Mouse (Mus musculus): Measurements from ENCODE around the gene Samd5. TPM values are rescaled to one million over a fixed set of nuclear protein-coding genes. Genes with fewer than 3 reads are reported as not detected.

The Samd5 gene
- polyA plus RNA-seq, 1 experiment from 2014 or later: 6.2 TPM

GRCm38 (mm10) chr10:9579374-9579773 is 95.6 kb downstream of the Samd5 start:
- no peak for ATAC-seq
- no peak overlapping the region for H3K27ac ChIP-seq (ENCODE audit: low read length)
- WGBS: 72% methylated on average over 5 of the region's 5 CpGs
- TF ChIP-seq EP300 (IDR thresholded peaks at IDR 0.05): no peak
- no peak for TF ChIP-seq CTCF (IDR thresholded peaks at IDR 0.05)
- H3K9me3 ChIP-seq (ENCODE audit: low read length): no peaks in the 10 kb centered on the region
- H3K36me3 ChIP-seq (ENCODE audit: insufficient read depth, low read length): no peaks in the 10 kb centered on the region
- no peaks in the 10 kb centered on the region for H3K4me1 ChIP-seq (ENCODE audit: insufficient read depth, low read depth, low read length)
- DNase-seq (ENCODE audit: low spot score): no peak
- H3K9ac ChIP-seq (replicated peaks; ENCODE audit: low read depth): no peak overlapping the region
- no peak overlapping the region for H3K4me3 ChIP-seq (ENCODE audit: low read depth, low read length)
- H3K27me3 ChIP-seq (replicated peaks; ENCODE audit: insufficient read depth, low read length): no peaks in the 10 kb centered on the region
- H3K4me2 ChIP-seq (replicated peaks; ENCODE audit: low read depth, low read length): no peak overlapping the region

GRCm38 (mm10) chr10:9575605-9576004 is 99.4 kb downstream of the Samd5 start:
- H3K9ac ChIP-seq (replicated peaks; ENCODE audit: low read depth): no peak overlapping the region
- no peaks in the 10 kb centered on the region for H3K27me3 ChIP-seq (replicated peaks; ENCODE audit: insufficient read depth, low read length)
- ATAC-seq: peak; percentile 68
- DNase-seq (ENCODE audit: low spot score): peak; percentile 64
- no peak overlapping the region for H3K4me3 ChIP-seq (ENCODE audit: low read depth, low read length)
- H3K4me2 ChIP-seq (replicated peaks; ENCODE audit: low read depth, low read length): no peak overlapping the region
- no peak overlapping the region for H3K27ac ChIP-seq (ENCODE audit: low read length)
- no peaks in the 10 kb centered on the region for H3K36me3 ChIP-seq (ENCODE audit: insufficient read depth, low read length)
- H3K4me1 ChIP-seq (ENCODE audit: insufficient read depth, low read depth, low read length): no peaks in the 10 kb centered on the region
- TF ChIP-seq EP300 (IDR thresholded peaks at IDR 0.05) (no peak), CTCF (IDR thresholded peaks at IDR 0.05) (peak; percentile 78)
- no peaks in the 10 kb centered on the region for H3K9me3 ChIP-seq (ENCODE audit: low read length)
- 36% methylated on average over 4 of the region's 4 CpGs for WGBS

GRCm38 (mm10) chr10:9574135-9574534 is 100.9 kb downstream of the Samd5 start:
- H3K4me1 ChIP-seq (ENCODE audit: insufficient read depth, low read depth, low read length): no peaks in the 10 kb centered on the region
- no peak overlapping the region for H3K4me3 ChIP-seq (ENCODE audit: low read depth, low read length)
- H3K9me3 ChIP-seq (ENCODE audit: low read length): no peaks in the 10 kb centered on the region
- no peak overlapping the region for H3K9ac ChIP-seq (replicated peaks; ENCODE audit: low read depth)
- no peaks in the 10 kb centered on the region for H3K36me3 ChIP-seq (ENCODE audit: insufficient read depth, low read length)
- TF ChIP-seq CTCF (IDR thresholded peaks at IDR 0.05) (no peak), EP300 (IDR thresholded peaks at IDR 0.05) (no peak)
- no peak for DNase-seq (ENCODE audit: low spot score)
- no peak overlapping the region for H3K4me2 ChIP-seq (replicated peaks; ENCODE audit: low read depth, low read length)
- no peaks in the 10 kb centered on the region for H3K27me3 ChIP-seq (replicated peaks; ENCODE audit: insufficient read depth, low read length)
- no peak overlapping the region for H3K27ac ChIP-seq (ENCODE audit: low read length)
- peak; percentile 53; the same call in 1 of the 2 replicates for ATAC-seq
- WGBS: 57% methylated on average over 4 of the region's 4 CpGs

Other genes with a start within 250 kb of the Samd5 start
- gene Stxbp5, start 225.9 kb upstream of the Samd5 start, polyA plus RNA-seq (2015; fragmentation: Nextera tagmentation; extraction: Ambion mirVana): 3.0 and 3.1 TPM in 2 replicates

All from lung, postnatal 0 days (tissue).